Mouse (Mus musculus): ENCODE measurements around the gene Fmnl1. TPM values are rescaled to one million over a fixed set of nuclear protein-coding genes. Genes with fewer than 3 reads are reported as not detected.

The Fmnl1 gene
- total RNA-seq, 2 experiments from 2014 or later = 5.1 to 8.1 TPM

DNA sequence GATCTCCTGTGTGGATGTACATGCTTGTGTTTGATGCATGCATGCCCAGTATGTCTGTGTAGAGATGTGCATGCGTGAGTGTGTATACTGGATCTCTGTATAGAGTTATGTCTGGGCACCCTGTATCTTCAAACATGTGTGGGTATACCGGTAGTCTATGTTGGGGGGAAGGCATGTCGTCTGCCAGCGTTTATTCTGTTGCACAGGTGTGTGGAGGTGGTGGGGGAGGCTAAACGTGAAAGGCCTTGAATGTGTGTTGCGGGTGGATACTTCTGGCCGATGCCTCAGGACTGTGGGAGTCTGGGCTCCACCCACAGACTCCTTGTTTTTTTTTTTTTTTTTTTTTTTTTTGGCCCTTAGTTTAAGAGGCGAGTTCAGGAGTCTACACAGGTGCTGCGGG is 10.4 kb downstream of the Fmnl1 start:
- no peak for DNase-seq (ENCODE audit: low spot score)

- no peak for DNase-seq (ENCODE audit: low spot score)
Observed at GRCm38 (mm10) chr11:103181911-103182310, 11.0 kb downstream of the Fmnl1 start.

DNA sequence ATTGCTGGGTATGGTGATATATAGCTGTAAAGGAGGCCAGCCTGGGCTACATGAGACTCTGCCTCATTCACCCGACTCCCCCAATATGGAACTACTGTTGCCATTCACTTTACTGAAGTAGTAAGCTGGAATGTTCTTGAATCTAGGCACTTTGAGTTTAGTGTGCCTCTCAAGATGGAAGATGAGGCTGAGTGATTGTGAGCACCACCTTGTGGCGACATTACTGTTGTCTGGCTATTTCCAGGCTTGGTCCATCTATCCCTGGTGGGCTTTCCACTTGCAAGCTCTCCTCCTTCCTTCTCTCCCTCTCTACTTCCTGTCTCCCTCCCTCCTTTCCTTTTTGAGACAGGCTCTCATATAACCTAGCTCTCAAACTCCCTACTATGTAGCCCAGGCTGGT is 14.0 kb downstream of the Fmnl1 start:
- peak; percentile 56 for DNase-seq (ENCODE audit: low spot score)

GRCm38 (mm10) chr11:103192230-103192955 is 21.5 kb downstream of the Fmnl1 start:
- DNase-seq (ENCODE audit: low spot score) = no peak

- DNase-seq (ENCODE audit: low spot score) = no peak
Observed at GRCm38 (mm10) chr11:103192956-103193824, 22.3 kb downstream of the Fmnl1 start.

- DNase-seq (ENCODE audit: low spot score) = no peak
Observed at GRCm38 (mm10) chr11:103193825-103194168, 22.9 kb downstream of the Fmnl1 start.

GRCm38 (mm10) chr11:103195236-103195635 is 24.3 kb downstream of the Fmnl1 start:
- DNase-seq (ENCODE audit: low spot score) = no peak

DNA sequence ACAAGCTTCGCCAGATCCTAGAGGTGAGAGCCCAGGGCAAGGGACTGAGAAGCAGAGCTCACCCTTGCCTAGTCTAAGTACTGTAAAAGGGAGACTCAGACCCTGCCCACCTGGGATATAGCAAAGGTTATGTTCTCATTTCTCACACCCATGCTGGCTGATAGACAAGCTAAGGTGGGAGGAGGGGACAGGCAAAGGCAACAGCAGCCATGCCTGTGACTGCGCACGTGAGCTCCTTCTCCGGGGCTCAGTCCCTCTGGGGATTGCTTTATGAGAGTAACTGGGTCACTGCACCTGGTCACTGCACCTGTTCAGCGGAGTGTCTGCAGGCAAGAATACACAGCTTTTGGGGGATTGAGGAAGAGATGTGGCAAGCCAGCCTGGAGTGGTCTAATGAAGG is 24.7 kb downstream of the Fmnl1 start:
- no peak for DNase-seq (ENCODE audit: low spot score)

- no peak for DNase-seq (ENCODE audit: low spot score)
Observed at GRCm38 (mm10) chr11:103197340-103197739, 26.4 kb downstream of the Fmnl1 start.

DNA sequence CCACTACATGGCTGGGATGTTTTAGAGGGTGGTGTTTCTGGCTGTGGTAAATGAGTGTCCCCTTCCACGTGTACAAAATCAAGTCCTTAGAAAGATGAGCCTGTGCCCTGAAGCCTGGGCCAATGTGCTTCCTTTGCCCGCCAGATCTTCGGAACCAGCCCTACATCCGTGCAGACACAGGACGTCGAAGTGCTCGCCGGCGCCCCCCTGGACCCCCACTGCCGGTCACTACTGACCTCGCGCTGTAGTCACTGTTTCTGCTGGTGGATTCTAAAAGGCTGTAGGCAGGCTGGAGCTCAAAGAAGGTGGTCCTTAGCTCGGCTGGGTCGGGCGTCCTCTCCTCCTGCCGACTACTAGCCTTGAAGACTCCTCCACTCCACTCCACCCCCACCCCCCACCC is 27.4 kb downstream of the Fmnl1 start:
- no peak for DNase-seq (ENCODE audit: low spot score)

DNA sequence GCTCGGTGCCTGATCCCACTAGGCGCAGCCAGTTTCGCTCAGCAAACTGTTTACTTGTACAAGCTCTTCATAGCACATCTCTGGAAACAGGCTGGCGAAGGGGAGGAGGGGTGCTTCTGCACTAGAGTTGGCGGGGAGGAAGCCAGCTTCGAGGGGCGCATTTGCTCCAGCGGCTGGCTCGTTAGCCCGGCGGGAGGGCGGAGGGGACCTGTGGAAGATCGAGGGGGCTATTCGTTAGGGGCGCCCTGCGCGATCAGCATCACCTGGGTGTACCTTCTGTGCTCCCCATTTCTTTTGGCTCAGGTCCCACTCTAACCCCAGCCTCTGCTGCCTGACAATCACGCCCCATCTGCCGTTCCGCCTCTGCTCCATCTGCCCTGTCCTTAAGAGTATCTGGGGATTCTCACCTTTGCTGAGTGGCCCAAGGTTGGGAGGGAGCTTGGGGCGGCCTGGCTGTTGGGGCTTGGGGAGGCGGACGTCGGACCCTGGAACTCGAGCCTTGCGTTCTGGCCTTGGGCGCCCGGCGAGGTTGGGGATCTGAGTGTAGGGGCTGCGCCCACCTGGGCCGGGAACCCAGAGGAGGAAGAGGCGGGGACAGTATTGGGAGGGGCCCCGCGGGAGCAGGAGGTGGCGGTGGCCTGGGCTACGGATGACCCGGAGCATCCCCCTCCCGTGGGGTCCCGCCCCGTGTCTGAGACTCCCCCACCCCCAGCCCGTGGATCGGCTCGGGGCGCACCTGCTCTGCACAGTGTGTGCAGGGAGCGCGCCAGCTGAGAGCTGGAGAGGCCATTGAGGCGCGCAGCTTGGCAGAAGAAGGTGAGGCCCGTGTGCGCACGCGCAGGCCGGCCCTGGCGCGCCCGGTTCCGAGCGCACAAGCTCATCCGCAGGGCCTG is 28.2 kb downstream of the Fmnl1 start:
- DNase-seq (ENCODE audit: low spot score) = no peak

GRCm38 (mm10) chr11:103201664-103202063 is 30.8 kb downstream of the Fmnl1 start:
- DNase-seq (ENCODE audit: low spot score) = no peak

GRCm38 (mm10) chr11:103202376-103202775 is 31.5 kb downstream of the Fmnl1 start:
- no peak for DNase-seq (ENCODE audit: low spot score)

DNA sequence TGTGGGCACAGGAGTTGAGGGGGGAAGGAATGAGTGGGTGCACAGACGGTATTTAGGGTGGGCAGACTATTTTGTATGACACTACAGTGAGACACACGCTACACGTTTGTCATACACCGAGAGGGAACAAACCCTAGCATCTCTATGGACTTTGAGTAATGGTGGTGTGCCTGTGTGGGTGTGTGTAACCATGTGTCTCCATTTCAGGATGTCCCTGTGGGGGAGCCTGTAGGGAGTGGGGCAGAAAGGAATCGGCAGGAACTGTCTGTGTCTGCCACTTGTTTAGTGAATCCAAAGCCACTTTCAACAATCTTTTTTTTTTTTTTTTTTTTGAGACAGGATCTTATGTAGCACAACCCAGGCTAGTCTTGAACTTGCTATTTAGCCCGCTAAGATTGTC is 35.3 kb downstream of the Fmnl1 start:
- DNase-seq (ENCODE audit: low spot score) = no peak

GRCm38 (mm10) chr11:103208458-103208857 is 37.6 kb downstream of the Fmnl1 start, which contains the start of gene 1700023F06Rik:
Gene 1700023F06Rik, minus strand, starts transcription at chr11:103208558.
- DNase-seq (ENCODE audit: low spot score) = no peak

DNA sequence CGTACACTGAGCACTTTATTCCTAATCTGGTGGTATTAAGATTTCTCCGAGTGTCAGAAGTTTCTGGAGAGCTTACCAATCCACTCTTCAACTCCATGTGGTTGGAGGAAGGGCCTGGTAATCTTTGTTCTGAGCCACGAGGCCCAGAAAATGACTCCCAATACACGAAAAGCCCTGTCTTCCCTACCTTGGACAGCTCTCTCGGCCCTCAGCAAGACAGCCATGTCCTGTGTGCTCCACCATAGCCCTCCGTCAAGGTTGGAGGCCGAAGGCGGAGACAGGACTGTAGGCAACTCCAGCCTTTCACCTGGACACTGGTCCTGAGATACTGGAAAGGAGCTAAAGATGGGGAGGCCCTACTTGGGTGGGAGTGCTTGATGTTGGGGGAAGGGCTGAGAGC is 39.4 kb downstream of the Fmnl1 start:
- DNase-seq (ENCODE audit: low spot score) = no peak

DNA sequence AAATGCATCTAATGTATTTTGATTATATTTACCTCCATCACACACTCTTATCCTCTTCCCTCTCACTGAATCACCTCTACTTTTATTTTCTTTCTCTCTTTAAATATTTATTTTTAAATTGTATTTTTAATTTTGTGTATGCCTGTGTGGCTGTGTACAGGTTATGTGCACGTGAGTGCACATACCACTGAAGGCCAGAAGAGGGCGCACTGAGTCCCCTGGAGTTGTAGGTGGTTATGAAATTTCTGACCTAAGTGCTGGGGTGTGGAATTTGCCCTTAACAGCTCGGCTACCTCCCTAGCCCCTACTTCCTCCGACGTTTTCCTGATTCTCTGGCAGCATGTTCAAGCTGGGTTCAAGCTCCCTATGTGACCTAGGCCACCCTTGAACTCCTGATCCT is 42.8 kb downstream of the Fmnl1 start:
- no peak for DNase-seq (ENCODE audit: low spot score)

DNA sequence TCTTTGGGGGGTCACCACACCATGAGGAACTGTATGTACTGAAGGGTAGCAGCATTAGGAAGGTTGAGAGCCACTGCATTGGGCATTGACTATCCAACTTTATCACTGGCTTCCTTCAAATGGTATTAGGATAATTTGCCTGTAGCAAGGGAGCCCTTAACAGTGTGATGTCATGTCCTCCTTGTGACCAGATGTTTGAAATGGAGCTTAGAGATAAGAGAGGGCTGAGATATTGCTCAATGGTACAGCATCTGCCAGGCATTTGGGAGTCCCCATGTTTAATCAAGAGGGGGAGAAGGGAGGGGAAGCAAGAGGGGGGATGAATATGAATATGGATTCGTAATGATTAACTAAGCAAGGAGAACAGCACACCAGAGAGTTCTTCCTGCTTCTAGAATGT is 44.4 kb downstream of the Fmnl1 start:
- no peak for DNase-seq (ENCODE audit: low spot score)

- DNase-seq (ENCODE audit: low spot score) = peak; percentile 47
Observed at GRCm38 (mm10) chr11:103217790-103218516, 47.0 kb downstream of the Fmnl1 start, which contains the start of gene Spata32. Gene Spata32, minus strand, starts transcription at chr11:103218432.

DNA sequence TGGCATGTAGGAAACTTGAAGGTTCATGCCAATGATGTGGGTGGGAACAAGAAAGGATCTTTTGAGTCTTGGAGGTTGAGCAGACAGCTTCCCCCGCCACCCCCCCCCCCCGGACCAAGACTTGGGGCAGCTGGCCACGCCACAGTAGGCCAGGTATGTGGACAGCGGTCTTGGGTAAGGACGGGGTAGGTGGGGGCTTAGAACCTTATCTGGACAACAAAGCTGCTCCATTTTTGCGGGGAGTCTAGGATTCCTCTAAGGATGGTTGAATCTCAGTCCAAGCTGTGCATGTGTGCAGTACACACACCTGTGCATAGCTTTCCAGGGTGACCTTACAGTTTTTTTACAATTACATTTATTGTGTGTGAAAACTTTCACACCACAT is 47.6 kb downstream of the Fmnl1 start:
- DNase-seq (ENCODE audit: low spot score) = no peak

DNA sequence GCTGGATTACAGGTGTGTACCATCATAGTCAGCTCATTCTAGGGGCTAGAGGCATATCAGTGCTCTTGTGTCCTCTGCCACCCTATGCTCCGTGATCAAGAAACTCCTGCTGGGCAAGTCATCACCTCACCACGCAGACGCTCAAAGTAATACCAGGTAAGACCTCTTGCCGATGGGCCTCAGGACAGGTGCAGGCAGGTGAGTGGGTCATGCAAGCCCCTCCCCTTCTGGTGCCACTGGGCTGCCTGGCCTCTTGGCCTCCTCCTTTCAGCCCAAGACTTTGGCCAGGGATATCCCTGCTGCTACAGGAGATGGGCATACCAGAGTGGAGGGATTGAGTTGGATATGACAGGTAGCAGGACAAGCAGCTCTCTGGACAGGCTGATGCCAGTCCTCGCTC is 48.4 kb downstream of the Fmnl1 start:
- DNase-seq (ENCODE audit: low spot score) = no peak
